Mouse (Mus musculus): ENCODE results near the gene Itsn1.
A peak's percentile ranks its signal among the peaks of the same experiment; 100 is the strongest.

Gene Itsn1

DNA sequence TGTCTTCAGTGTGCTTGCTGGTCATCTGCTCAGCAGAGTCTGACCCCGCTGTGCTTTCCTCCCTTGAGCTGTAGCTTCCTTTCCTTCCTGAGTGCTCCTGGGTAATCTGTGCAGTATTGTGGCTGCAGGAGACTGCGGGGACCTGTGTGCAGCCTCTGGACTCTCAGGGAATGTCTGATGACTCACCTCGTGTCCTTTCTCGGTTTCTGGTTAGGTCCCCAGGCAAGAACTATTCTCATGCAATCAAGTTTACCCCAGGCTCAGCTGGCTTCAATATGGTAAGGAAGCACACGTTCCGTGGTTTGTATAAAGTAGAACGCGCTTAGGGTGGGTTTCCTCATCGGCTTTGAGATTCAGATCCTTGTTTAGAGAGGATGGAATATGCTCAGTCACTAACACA, 82.8 kb downstream of the Itsn1 start:
- no peak for DNase-seq (ENCODE audit: low read depth, low spot score)

DNA sequence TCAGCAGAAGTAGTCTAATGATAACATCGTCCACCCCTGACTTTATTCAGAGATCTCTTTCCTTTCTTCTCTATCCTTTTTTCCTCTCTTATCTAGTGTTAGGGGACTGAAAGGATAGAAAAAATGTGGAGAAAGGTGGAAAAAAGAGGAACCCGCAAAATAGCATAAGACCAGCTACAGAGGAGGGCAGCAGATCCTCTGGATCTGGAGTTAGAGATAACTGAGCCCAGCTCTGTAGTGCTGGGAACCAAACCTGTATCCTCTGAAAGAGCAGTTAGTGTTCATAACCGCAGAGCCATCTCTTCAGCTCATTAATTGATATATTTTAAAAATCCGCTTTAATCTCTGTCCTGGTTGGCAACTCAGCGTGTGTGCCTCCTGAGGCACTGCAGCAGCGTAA, 84.5 kb downstream of the Itsn1 start:
- DNase-seq (ENCODE audit: low read depth, low spot score), result no peak

DNA sequence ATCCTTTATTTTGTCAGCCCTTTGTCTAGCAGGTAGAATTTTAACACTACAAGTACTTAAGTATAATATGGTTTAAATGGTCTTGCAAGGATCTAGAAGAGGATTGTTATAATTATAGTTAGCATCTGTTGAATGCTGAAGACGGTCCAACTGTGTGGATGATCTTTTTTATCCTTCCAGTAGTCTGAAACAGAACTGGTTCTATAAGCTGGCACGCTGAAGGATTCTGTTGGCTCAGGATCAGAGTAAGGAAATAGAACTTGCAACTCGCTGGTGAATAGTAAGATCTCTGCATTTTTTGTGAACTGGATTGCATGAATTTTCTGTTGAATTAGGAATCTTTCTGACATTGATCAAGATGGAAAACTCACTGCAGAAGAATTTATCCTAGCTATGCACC, 86.0 kb downstream of the Itsn1 start:
- no peak for DNase-seq (ENCODE audit: low read depth, low spot score)

DNA sequence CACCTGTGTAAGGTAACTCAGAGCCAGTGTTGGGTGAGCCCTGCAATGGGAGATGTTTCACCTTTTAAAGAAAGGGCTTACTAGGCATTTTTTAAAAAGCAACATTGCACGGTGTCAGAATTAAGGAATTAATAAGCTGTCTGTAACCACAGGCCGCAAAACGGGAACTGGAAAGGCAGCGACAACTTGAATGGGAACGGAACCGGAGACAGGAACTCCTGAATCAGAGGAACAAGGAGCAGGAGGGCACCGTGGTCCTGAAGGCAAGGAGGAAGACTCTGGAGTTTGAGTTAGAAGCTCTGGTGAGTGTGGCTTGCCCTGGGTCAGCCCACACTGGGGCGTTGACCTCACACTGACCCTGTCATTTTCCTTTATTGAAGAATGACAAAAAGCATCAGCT, 91.2 kb downstream of the Itsn1 start:
- DNase-seq (ENCODE audit: low read depth, low spot score), result no peak

GRCm38 (mm10) chr16:91822325-91822724, 93.2 kb downstream of the Itsn1 start:
- no peak for DNase-seq (ENCODE audit: low read depth, low spot score)

DNA sequence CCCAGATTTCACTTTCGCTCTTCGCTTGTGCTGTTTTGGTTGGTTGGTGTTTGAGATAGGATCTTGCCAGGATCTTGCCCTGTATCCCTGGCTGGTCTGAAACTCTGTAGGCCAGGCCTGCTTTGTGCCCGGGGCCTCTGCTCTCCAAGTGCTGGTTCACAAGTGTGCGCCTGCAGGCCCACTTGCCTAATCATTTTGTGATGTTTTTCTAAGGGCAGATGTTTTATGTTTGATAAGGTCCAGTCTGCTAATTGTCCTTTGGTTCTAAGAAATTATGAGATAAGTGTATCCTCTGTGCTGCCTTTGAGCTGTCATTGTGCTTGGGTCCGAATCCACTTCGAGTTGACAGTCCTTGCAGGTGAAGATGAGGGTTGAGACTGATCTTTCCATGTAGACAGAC, 93.7 kb downstream of the Itsn1 start:
- DNase-seq (ENCODE audit: low read depth, low spot score), result no peak

DNA sequence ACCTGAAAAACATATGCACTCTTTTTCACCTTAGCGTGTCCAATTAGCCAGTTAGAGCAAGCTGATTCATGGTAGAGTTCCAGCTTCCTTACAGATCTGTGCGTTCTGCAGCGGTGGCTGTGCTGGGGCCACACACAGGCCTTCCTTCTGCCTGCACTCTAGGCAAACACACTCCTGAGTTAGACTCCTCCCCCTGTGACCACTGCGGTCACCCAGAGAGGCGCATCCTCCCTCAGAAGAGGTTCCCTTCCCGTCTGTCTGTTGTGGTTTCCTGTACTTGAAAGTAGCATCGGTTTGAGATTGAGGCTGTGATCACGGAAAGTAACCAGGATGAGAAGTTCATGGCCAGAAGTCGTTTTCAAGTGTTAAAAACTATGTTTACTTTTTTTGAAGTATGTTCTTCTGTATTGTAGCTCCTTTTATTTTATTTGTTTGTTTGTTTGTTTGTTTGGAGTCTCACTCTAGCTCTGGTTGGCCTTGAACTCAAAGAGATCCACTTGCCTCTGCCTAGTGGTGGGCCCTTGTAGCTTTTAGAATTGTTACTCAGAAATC, 96.8 kb downstream of the Itsn1 start:
- no peak for DNase-seq (ENCODE audit: low read depth, low spot score)

DNA sequence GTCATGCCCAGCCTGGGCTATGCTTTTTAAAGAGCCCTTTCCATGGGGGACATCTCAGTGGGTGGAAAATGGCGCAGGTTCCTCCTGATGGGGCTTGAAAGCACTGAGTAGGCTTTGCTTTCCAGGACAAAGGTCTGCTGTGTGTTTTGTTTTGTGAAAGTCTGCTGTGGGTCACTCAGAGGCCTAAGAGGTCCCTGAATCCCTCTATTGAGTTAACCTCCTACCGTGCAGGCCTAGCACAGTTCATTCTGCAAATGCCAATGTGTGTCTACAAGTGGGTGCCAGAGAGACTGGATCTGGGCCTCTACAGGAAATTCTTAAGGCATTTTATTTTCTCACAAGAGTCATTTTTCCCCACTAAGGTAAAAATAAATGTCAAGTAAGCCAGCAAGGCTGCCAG, 97.8 kb downstream of the Itsn1 start:
- DNase-seq (ENCODE audit: low read depth, low spot score), result no peak

DNA sequence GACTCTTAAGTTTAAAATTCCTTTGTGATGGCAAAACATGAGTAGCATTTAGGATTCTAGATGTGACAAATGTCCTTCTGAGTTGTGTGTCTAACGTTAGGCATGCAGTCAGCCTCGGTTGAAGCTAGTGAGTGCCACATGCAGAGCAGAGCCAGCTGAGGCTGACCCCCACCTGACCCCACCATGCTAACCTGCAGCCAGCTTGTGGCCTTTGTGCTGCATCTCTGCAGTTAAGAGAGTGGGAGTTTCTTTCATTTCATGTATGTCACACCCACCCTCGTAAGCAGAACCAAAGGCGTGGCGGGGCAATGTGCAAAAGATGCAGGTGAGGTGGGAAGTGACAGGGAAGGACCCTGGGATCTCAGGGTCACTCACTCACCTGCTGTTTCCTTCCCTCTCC, 98.4 kb downstream of the Itsn1 start:
- DNase-seq (ENCODE audit: low read depth, low spot score), result no peak

GRCm38 (mm10) chr16:91828160-91828559, 99.1 kb downstream of the Itsn1 start:
- no peak for DNase-seq (ENCODE audit: low read depth, low spot score)

GRCm38 (mm10) chr16:91828603-91829002, 99.5 kb downstream of the Itsn1 start:
- DNase-seq (ENCODE audit: low read depth, low spot score), result no peak

DNA sequence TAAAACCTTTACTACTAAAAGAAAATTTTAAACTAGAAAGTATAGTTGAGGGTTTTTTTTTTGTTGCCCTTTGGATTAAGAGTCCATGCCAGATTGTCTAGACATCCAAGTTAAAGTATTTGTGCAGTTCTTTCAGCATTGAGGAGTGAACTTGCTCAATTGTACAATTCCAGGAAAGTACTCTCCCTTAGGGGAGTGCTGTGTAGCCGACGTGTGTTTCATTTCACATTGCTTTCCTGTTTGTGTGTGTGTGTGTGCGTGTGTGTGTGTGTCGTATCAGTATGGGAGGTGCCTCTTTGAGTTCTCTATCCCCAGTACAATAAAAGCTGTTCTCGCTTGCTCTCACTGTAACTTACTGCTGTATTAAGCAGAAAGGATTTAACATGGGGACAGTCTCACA, 100.0 kb downstream of the Itsn1 start:
- DNase-seq (ENCODE audit: low read depth, low spot score), result no peak

DNA sequence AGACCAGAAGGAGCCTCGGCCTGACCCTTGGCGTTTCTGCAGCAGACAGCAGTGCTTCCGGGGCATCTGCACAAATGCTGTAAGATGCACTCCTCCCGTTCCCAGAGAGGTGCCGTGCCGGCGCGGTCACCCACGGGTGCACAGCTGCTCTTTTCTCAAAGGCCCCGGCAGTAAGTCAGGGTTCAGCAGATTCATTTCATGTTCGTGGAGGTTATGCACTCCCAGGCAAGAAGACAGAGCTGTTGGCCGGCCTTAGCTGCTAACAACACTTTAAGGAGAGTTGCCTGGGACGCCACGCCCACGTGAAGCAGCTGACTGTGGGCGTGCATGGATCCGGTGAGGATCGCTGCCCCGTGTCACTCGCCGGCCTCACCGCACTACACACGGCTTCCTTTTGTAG, 101.2 kb downstream of the Itsn1 start:
- DNase-seq (ENCODE audit: low read depth, low spot score), result no peak

DNA sequence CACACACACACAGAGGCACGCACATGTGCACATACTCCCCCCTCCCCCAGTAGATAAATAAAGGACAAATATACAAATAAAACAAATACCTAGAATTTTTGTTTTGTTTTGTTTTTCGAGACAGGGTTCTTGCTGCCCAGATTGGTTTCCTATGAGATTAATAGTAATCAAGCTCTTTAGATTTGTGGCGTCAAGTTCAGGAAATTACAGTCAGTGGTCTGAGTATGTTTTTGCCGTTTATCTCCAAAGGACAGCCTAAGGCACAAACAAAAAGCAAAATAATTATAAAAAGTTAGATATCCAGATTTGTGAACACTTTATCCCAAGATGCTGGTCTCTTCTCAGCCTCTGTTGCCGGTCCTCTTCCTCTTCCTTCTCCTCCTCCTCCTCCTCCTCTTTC, 104.0 kb downstream of the Itsn1 start:
- DNase-seq (ENCODE audit: low read depth, low spot score), result no peak

DNA sequence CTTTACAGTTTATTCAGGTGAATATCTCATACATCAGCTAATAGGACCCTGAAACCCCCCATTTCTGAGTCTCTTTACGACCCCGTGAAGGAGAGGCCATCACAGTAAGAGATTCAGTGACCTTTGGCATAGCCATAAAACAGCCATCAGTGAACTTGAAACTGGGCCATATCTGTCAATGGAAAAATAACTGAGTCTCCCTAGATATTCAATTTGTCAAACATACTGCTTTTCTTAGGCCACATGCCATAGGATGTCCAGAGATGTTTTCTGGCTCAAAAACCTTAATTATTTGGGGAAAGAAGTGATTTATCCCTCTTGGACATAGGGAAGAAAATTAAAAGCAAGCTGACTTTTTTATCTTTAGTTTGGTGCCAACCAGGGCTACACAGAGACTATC, 104.5 kb downstream of the Itsn1 start:
- DNase-seq (ENCODE audit: low read depth, low spot score), result no peak

GRCm38 (mm10) chr16:91833981-91834380, 104.9 kb downstream of the Itsn1 start:
- DNase-seq (ENCODE audit: low read depth, low spot score), result no peak

GRCm38 (mm10) chr16:91835790-91836189, 106.7 kb downstream of the Itsn1 start:
- DNase-seq (ENCODE audit: low read depth, low spot score), result no peak

- DNase-seq (ENCODE audit: low read depth, low spot score), result peak; percentile 20
Observed at GRCm38 (mm10) chr16:91836592-91837557, 107.8 kb downstream of the Itsn1 start.

DNA sequence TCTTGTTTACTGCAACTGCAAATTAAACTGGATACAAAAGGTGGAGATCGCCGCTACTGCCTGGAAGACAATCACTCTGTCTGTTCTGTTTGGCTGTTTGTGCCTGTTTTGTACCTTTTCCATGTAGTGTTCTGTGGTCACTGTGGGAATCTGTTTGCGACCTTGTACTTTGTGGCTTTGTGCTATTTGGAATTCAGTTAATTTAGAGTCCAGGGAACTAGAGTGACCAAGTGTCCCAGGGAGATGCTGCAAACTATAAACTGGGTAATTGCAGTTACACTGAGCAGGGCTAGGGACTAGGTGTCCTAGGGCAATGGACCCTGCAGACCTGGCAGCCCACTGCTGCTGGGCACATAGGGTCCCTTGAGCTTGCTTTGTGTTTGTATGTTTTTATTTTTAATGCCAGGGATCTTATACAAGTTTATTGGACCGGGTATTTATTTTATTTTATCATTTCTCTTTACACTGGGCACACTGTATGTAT, 108.5 kb downstream of the Itsn1 start:
- no peak for DNase-seq (ENCODE audit: low read depth, low spot score)

DNA sequence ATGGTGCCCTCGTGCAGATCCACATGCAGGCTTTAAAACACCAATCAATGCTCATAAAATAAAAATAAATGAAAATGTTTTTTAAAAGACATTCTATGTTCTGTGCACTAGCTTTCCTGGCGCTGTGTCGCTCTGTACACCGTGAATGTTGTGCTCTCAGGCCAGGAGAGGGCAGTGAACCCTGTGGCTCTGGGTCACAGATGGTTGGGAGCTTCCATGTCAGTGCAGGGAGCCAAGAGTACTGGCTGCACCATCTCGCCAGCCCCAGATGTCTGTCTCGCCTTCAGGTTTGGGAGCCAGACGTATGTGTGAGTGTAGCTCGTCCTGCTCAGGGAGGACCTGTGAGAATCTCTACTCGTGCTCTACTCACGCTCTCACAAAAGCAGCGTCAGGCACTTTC, 109.7 kb downstream of the Itsn1 start:
- no peak for DNase-seq (ENCODE audit: low read depth, low spot score)

GRCm38 (mm10) chr16:91839462-91839861, 110.4 kb downstream of the Itsn1 start:
- no peak for DNase-seq (ENCODE audit: low read depth, low spot score)

DNA sequence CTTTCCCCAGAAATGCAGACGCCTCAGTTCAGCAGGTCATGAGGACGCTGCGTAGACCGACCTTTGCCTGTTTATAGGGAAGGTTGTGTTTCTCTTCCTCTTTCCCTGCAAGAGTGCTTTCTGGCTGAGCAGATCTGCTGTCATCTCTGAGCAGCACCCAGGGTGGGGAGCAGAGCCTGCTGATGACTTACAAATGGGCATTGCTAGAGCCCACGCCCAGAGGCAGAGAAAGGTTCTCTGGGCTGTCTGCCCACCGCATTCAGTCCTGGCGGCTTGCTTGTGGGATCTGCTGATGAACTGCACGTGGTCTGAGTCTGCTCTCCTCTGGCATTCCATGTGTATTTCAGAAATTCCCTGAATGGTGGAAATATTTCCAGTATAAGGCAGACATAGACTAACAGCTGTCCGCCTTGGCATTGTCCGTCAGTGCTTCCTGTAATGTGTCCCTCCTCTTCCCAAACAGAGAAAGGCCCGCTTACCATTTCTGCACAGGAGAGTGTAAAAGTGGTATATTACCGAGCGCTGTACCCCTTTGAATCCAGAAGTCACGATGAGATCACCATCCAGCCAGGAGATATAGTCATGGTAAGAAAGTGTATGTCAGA, 112.0 kb downstream of the Itsn1 start:
- no peak for DNase-seq (ENCODE audit: low read depth, low spot score)
